Mouse (Mus musculus) stomach, postnatal 0 days (tissue): ENCODE measurements around the gene Cenpf.

ENCODE experiments used
- CTCF ChIP-seq: IDR thresholded peaks from 2 replicates; pipeline ENCODE4 v1.5.1; 2016; ENCODE audit warnings: antibody characterized with exemption, low read depth, mild to moderate bottlenecking, moderate library complexity
- EP300 ChIP-seq: optimal IDR thresholded peaks from 2 replicates; pipeline ENCODE3; 2016; ENCODE audit warnings: antibody characterized with exemption

GRCm38 (mm10) chr1:189608640-189609039, 79.2 kb downstream of the Cenpf start:
- TF ChIP-seq CTCF (no peak), EP300 (no peak)
